Mouse (Mus musculus): Measurements from ENCODE around the gene Zmat5.

GRCm38 (mm10) chr11:4752836-4753235 lies 48.4 kb downstream of the Zmat5 start:
- TF ChIP-seq POLR2A (IDR thresholded peaks at IDR 0.05; ENCODE audit: insufficient read depth, low read depth, low read length) (no peak), CTCF (IDR thresholded peaks at IDR 0.05) (no peak), EP300 (IDR thresholded peaks at IDR 0.05; ENCODE audit: insufficient read depth, low read depth, low read length) (no peak)
